Mouse (Mus musculus) kidney, embryonic 16.5 days (tissue): ENCODE measurements around the gene Gdpd5. TPM values are rescaled to one million over a fixed set of nuclear protein-coding genes. Genes with fewer than 3 reads are reported as not detected.

Source experiments
- ATAC-seq: fragments of 200-750 bp; cut with Nextera tagmentation; 2 replicates; pipeline ENCODE4 v1.8.0; 2017; ENCODE audit warnings: moderate TSS enrichment; ENCODE audit not compliant: low FRiP score, low TSS enrichment
- H3K27ac ChIP-seq: fragments of 300-500 bp; sonication (generic); 2 replicates; pipeline ENCODE4 v1.5.1; 2014; ENCODE audit warnings: low read length
- H3K27me3 ChIP-seq: fragments of 300-500 bp; sonication (generic); 2 replicates; pipeline ENCODE4 v1.6.1; 2014; ENCODE audit warnings: low read length, control low read depth, mixed read lengths; ENCODE audit not compliant: insufficient read depth
- H3K36me3 ChIP-seq: fragments of 300-500 bp; sonication (generic); 2 replicates; pipeline ENCODE4 v1.6.1; 2014; ENCODE audit warnings: low read length, control low read depth, mixed read lengths; ENCODE audit not compliant: insufficient read depth
- H3K4me1 ChIP-seq: fragments of 300-500 bp; sonication (generic); 2 replicates; pipeline ENCODE4 v1.6.1; 2014; ENCODE audit warnings: low read length, control low read depth, mixed read lengths; ENCODE audit not compliant: insufficient read depth
- H3K4me2 ChIP-seq: fragments of 300-500 bp; sonication (generic); replicated peaks from 2 replicates; pipeline ENCODE4 v1.6.1; 2014; ENCODE audit warnings: low read depth, low read length
- H3K4me3 ChIP-seq: fragments of 300-500 bp; sonication (generic); 2 replicates; pipeline ENCODE4 v1.5.1; 2014; ENCODE audit warnings: mild to moderate bottlenecking, low read length
- H3K9ac ChIP-seq: fragments of 300-500 bp; sonication (generic); replicated peaks from 2 replicates; pipeline ENCODE4 v1.6.1; 2014; ENCODE audit warnings: low read length
- H3K9me3 ChIP-seq: fragments of 300-500 bp; sonication (generic); 2 replicates; pipeline ENCODE4 v1.6.1; 2016; ENCODE audit warnings: low read length, control low read depth
- WGBS: fragments of 180-500 bp; shearing (Covaris S2); extraction: QIAGEN DNeasy Blood & Tissue Kit; methylation state at CpG from one replicate; pipeline ENCODE4 v1.1.7; 2014; 5-methylcytosine and 5-hydroxymethylcytosine counted together
- polyA plus RNA-seq: library from polyadenylated mRNA; unstranded; fragments of >200 nt; fragmentation: Nextera tagmentation; extraction: Ambion mirVana; gene quantifications from 2 replicates; pipeline ENCODE4 v1.2.1, GENCODE M21; 2015

The Gdpd5 gene
- polyA plus RNA-seq, 1 experiment from 2014 or later: 20.5 TPM

DNA sequence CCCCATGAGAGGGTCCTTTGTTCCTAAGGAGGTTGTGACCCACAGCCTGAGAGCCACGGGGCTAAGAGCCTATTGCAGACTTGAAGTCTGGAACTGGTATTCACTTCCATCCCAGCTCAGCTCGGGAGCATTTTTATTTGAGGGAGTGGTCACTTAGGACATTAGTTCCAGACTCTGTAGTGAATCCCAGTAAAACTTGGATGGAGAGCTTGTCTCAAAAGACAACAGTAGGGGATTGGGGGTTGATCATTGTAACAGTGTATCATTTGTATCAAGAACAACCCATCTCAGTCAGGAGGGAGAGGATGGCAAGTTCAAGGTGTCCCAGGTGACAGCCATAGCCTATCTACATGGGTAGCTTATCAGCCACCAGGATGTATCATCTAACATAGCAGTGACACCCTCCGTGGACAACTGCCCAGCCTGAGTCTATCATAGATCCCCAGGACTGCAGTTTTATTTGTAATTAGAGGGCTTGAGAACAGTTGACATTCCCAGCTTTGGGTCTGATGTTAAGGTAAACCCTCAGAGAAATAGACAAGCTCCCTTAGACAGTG lies 95.4 kb downstream of the Gdpd5 start:
- Histone ChIP-seq H3K27ac (no peak overlapping the region), H3K4me2 (no peak overlapping the region), H3K4me1 (peaks cover 27% of the 10 kb centered on the region), H3K4me3 (no peak overlapping the region), H3K9me3 (no peaks in the 10 kb centered on the region), H3K36me3 (peaks cover 78% of the 10 kb centered on the region), H3K27me3 (no peaks in the 10 kb centered on the region), H3K9ac (no peak overlapping the region)
- no peak for ATAC-seq
- WGBS: 36% methylated on average over 3 of the region's 3 CpGs

DNA sequence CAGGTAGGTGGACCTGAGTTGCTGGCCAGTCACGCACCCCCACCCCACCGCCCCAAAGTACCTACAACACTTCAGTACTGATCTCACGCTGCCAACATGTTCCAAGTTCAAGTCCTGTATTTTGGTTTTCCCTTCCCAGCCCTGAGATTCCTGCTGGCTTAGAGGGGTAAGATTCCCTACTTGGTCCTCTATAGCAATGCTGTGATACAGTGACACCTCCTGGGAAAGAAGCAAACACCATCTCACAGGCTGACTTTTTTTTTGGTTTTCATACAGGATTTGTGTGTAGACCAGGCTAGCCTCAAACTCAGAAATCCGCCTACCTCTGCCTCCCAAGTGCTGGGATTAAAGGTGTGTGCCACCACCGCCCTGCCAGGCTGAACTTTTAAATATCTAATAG lies 96.0 kb downstream of the Gdpd5 start:
- Histone ChIP-seq H3K27me3 (no peaks in the 10 kb centered on the region), H3K4me1 (peaks cover 33% of the 10 kb centered on the region), H3K27ac (no peak overlapping the region), H3K36me3 (peaks cover 80% of the 10 kb centered on the region), H3K9ac (no peak overlapping the region), H3K9me3 (no peaks in the 10 kb centered on the region), H3K4me3 (no peak overlapping the region), H3K4me2 (no peak overlapping the region)
- 90% methylated on average over 5 of the region's 5 CpGs for WGBS
- ATAC-seq: no peak

DNA sequence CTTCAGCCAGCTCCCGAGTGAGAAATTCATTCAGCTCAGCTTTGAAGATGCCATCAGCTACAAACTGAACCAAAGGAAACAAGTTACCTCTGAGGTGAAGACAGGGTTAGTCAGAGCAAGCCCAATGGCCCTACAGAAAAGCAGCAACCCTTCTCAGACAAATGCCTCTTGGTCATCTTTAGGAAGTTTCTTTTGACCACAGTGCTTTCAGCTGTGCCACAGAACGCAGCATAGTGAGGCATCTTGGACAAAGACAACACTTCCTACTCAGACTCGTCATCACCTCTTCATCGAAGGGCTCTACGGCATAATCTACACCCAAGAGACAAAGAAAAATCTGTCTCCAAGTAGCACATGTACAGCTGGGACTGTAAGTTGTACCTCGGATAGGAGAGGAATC lies 101.4 kb downstream of the Gdpd5 start:
- WGBS: 1% methylated on average over 6 of the region's 6 CpGs
- peak overlapping the region; percentile 87 for H3K4me2 ChIP-seq
- ATAC-seq: no peak
- H3K36me3 ChIP-seq: peaks cover 47% of the 10 kb centered on the region
- peak overlapping the region; percentile 85 for H3K4me3 ChIP-seq
- peaks cover 35% of the 10 kb centered on the region for H3K4me1 ChIP-seq
- peak overlapping the region; percentile 94 for H3K9ac ChIP-seq
- 0 out of 2 replicates have a peak, but pooled peaks cover 3% of the 10 kb centered on the region for H3K27me3 ChIP-seq
- H3K27ac ChIP-seq: peak overlapping the region; percentile 82
- H3K9me3 ChIP-seq: no peaks in the 10 kb centered on the region

DNA sequence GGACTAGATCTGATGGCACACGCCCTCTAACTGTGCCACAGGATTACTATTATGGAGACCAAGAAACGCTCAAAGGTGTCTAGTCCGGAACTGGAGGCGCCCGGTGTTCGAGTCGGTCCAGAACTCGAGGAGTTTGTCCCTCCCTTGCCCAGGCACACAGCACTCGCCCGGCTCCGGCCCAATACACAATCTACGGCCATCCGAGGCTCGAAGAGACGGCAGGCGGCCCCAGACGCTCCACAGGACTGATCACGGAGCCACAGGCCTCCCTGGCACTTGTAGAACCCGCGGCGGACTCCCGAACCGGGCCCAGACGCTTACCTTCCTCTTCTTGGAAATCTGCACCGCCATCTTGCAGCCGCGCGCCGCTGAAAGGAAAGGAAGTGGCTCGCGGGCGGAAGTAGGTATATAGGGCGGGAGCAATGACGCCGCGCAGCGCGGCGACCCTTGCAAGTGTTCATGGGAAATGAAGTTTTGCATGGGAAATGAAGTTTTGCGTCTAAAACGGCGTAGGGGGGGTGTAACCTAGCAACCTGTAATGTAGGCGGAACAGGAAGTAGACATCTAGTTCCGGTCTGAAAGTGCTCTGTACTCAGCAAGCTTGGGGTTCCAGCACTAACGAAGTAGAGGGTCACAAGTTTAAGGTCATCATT lies 102.2 kb downstream of the Gdpd5 start, which contains the start of gene Rps3:
TSS of gene Rps3 (minus strand) at position 468 of the 653 bp plus-strand sequence.
- WGBS: under 1% methylated on average over 44 of the region's 45 CpGs
- peak; percentile 96 for ATAC-seq

DNA sequence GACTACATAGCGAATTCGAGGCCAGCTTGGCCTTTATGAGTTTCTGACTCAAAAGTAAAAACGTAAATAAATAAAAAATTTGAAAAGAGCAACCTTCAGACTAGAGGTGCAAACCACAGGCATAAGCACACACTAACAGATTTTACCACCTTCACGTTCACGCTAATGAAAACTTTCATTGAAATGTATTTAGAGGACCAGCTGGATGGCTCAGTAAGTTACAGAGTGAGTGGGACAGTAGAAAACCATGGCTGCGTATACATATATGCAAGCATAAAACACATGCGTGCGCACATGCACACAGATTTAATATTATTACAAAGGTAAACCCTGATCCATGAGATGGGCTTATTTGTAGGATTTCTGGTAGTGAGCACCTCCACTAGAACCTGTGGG lies 102.7 kb downstream of the Gdpd5 start:
- peaks cover 25% of the 10 kb centered on the region for H3K4me1 ChIP-seq
- H3K27me3 ChIP-seq: 0 out of 2 replicates have a peak, but pooled peaks cover 5% of the 10 kb centered on the region
- H3K36me3 ChIP-seq: peaks cover 34% of the 10 kb centered on the region
- H3K9ac ChIP-seq: peak overlapping the region; percentile 32; the same call in 1 of the 2 replicates
- no peak overlapping the region; the same call in 1 of the 2 replicates for H3K27ac ChIP-seq
- no peaks in the 10 kb centered on the region for H3K9me3 ChIP-seq
- 43% methylated on average over 8 of the region's 8 CpGs for WGBS
- peak overlapping the region; percentile 50 for H3K4me2 ChIP-seq
- H3K4me3 ChIP-seq: peak overlapping the region; percentile 85
- ATAC-seq: peak; percentile 31; the same call in 1 of the 2 replicates

More for the DNA sequence above, 102.2 kb downstream of the Gdpd5 start, which contains the start of gene Rps3:
- Histone ChIP-seq H3K4me2 (peak within 1 kb of the TSS; percentile 87), H3K9me3 (no peaks in the 10 kb centered on the region), H3K4me3 (peak within 1 kb of the TSS; percentile 85), H3K27ac (peak within 1 kb of the TSS; percentile 82), H3K36me3 (peaks cover 39% of the 10 kb centered on the region), H3K9ac (peak within 1 kb of the TSS; percentile 94), H3K4me1 (peaks cover 30% of the 10 kb centered on the region), H3K27me3 (0 out of 2 replicates have a peak, but pooled peaks cover 5% of the 10 kb centered on the region)

DNA sequence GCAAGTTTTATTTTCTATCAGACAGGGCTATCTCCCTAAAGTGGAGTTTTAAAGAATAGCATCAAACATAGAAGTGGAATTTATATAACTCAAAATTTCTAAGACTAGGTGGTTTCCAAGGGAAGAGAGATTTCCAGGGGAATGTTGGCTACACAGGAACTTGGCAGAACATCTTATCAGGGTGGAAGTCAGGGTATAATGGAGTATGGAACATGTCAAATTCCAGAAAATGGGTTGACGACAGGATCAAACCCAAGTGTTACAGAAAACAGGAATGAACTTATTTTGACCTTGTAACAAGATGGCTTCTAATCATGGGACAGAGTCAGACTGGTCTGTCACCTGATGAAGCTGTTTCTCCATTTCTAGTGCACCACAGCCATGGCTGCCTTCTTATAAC lies 103.5 kb downstream of the Gdpd5 start:
- Histone ChIP-seq H3K27me3 (0 out of 2 replicates have a peak, but pooled peaks cover 5% of the 10 kb centered on the region), H3K4me3 (no peak overlapping the region), H3K4me1 (peaks cover 24% of the 10 kb centered on the region), H3K4me2 (no peak overlapping the region), H3K9ac (no peak overlapping the region), H3K36me3 (peaks cover 26% of the 10 kb centered on the region), H3K9me3 (no peaks in the 10 kb centered on the region), H3K27ac (no peak overlapping the region)
- no peak for ATAC-seq
- 77% methylated on average over 1 of the region's 1 CpGs for WGBS

DNA sequence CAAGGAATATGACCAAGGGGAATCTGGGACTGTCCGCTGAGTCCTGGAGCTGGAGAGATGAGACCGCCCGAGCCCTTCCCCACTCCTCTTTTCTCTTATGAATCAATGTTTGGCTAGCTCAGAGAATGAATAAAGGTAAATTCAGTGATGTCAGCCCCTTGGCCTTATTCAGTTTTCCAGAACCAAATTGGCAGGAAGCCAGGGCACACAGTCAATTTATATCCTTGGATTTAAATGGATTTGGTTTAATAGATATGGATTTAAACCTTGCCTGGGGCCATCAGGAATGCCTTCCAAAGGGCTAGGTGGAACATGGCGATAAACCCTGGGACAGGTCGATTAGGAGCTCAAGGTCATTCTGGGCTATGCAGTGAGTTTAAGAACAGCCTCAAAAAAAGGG lies 108.5 kb downstream of the Gdpd5 start:
- no peaks in the 10 kb centered on the region for H3K4me1 ChIP-seq
- H3K9me3 ChIP-seq: peaks cover 6% of the 10 kb centered on the region; the same call in 1 of the 2 replicates
- no peak overlapping the region for H3K27ac ChIP-seq
- no peak for ATAC-seq
- no peak overlapping the region for H3K9ac ChIP-seq
- 75% methylated on average over 5 of the region's 5 CpGs for WGBS
- H3K27me3 ChIP-seq: 0 out of 2 replicates have a peak, but pooled peaks cover 5% of the 10 kb centered on the region
- H3K36me3 ChIP-seq: no peaks in the 10 kb centered on the region
- H3K4me2 ChIP-seq: no peak overlapping the region
- no peak overlapping the region for H3K4me3 ChIP-seq

DNA sequence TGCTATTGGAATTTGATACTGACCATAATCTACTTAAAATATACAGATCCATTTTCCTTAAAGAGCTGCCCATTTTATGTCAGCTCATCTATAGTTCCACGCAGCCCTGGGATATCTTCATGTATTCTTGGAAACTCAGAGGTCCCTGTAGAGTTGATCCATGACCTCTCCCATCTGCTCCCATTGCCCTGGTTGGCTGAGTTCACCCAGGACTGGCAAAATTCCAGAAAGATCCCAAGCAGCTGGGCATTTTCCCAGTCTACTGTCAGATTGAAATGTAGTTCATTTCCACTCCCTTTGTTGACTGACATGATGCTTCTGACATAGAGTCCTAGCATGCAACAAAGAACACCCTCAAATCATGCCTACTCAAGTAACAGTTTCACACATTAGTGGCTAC lies 117.9 kb downstream of the Gdpd5 start:
- Histone ChIP-seq H3K4me1 (no peaks in the 10 kb centered on the region), H3K4me2 (no peak overlapping the region), H3K4me3 (no peak overlapping the region), H3K27ac (no peak overlapping the region), H3K36me3 (no peaks in the 10 kb centered on the region), H3K9me3 (no peaks in the 10 kb centered on the region), H3K9ac (no peak overlapping the region), H3K27me3 (no peaks in the 10 kb centered on the region)
- no peak for ATAC-seq
- WGBS: 60% methylated on average over 1 of the region's 1 CpGs

DNA sequence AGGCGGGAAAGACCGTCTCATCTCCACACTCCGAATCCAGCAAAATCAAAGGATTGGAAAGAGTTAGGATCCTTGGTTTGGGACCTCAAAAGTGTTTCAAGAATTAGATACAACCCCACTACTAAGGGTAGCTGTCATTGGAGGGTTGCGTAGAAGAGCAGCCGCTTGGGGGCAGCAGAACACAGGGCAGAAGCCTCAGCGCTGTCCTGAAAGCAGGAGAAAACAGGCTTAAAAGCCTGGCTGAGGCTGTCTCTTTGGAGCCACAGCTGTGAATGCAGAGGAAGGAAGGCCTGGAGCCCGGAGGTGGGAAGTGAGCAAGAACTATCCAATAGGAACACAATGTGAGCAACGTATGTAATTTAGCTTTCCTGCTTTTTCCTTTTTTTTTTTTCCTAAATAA lies 119.0 kb downstream of the Gdpd5 start:
- no peak overlapping the region for H3K27ac ChIP-seq
- ATAC-seq: peak; percentile 90
- no peaks in the 10 kb centered on the region for H3K27me3 ChIP-seq
- H3K36me3 ChIP-seq: no peaks in the 10 kb centered on the region
- 3% methylated on average over 8 of the region's 8 CpGs for WGBS
- H3K4me3 ChIP-seq: no peak overlapping the region
- no peaks in the 10 kb centered on the region for H3K9me3 ChIP-seq
- no peak overlapping the region for H3K4me2 ChIP-seq
- H3K4me1 ChIP-seq: no peaks in the 10 kb centered on the region
- no peak overlapping the region for H3K9ac ChIP-seq

DNA sequence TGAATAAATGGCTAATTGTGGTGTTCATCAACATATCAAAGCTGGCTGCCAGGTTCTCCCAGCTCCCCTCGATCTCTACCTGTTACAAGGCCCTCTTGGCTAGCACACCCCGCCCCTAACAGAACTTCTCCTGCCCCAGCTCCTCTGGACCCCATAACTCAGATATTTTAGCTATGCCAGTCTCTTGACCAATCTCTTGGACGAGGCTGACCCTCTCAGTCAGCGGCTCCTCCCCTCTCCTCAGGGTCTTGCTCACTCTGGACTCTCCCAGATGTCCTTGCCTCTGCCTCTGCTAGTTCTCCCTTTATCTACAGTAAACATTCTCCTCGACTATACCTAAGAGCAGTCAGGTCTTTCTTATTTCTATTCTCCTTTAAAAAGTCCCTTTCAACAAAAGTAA lies 119.4 kb downstream of the Gdpd5 start:
- no peaks in the 10 kb centered on the region for H3K27me3 ChIP-seq
- H3K9me3 ChIP-seq: no peaks in the 10 kb centered on the region
- no peak overlapping the region for H3K4me2 ChIP-seq
- no peaks in the 10 kb centered on the region for H3K4me1 ChIP-seq
- no peak for ATAC-seq
- 32% methylated on average over 5 of the region's 5 CpGs for WGBS
- H3K36me3 ChIP-seq: no peaks in the 10 kb centered on the region
- no peak overlapping the region for H3K4me3 ChIP-seq
- H3K27ac ChIP-seq: no peak overlapping the region
- no peak overlapping the region for H3K9ac ChIP-seq
